Mouse (Mus musculus) gastrocnemius, adult 2 months (tissue): Measurements from ENCODE around the gene Stard13. TPM values are rescaled to one million over a fixed set of nuclear protein-coding genes. Genes with fewer than 3 reads are reported as not detected.

Experiments used
- DNase-seq: peaks from one replicate; pipeline ENCODE4 v3.0.0; 2022
- H3K27ac ChIP-seq: fragments of 200-600 bp; 2 replicates; pipeline ENCODE4 v1.8.1; 2022; ENCODE audit warnings: mild to moderate bottlenecking
- H3K4me3 ChIP-seq: fragments of 200-600 bp; 2 replicates; pipeline ENCODE4 v1.8.1; 2022; ENCODE audit warnings: mild to moderate bottlenecking, moderate library complexity
- CTCF ChIP-seq: fragments of 200-600 bp; IDR thresholded peaks from 2 replicates; pipeline ENCODE4 v1.8.1; 2022; ENCODE audit warnings: antibody characterized with exemption, mild to moderate bottlenecking, moderate library complexity
- intact Hi-C: fragments of 180-260 bp; cut with DNase I; formaldehyde crosslinking; loops from one replicate; pipeline ENCODE4 v1.15.1; 2025
- total RNA-seq, 2 experiments: library from RNA; stranded (reverse); gene quantifications; 2 replicates each; pipeline ENCODE4 v1.2.3; 2021

Gene Stard13
- total RNA-seq, 2 experiments from 2014 or later: 6.7 to 7.4 TPM

- Histone ChIP-seq H3K4me3 (no peak overlapping the region), H3K27ac (peak overlapping the region; percentile 43; the same call in 1 of the 2 replicates)
- no peak for DNase-seq
- intact Hi-C loops: no loop called here
- TF ChIP-seq CTCF: no peak
Observed at GRCm38 (mm10) chr5:151070896-151071295, 162.7 kb downstream of the Stard13 start.

- intact Hi-C loops: loop anchor here (10.0 kb wide), 1 partner anchor 295 kb away; no protein-coding TSS in a partner anchor
- TF ChIP-seq CTCF: no peak
- no peak overlapping the region for H3K4me3 ChIP-seq
- peak overlapping the region; percentile 46 for H3K27ac ChIP-seq
- no peak for DNase-seq
Observed at GRCm38 (mm10) chr5:151069569-151069968, 164.1 kb downstream of the Stard13 start.

DNA sequence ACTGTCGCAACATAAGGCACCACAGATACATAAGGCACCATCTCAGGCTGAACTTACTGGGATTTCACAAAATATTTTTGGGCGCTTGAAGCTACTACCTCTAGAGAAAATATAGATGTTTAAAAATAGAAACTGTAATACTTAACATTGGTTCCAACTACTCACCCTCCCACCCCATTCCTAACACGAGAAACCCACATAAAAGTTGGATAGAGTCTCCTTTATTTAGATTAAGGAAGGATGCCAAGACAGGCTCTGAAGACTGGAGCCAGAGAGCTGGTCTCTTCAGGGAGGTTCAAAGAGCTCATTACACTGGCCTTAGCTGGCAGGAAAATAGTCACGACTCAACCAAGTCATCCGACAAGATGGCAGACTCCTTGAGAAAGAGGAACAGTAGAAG lies 167.6 kb downstream of the Stard13 start:
- H3K27ac ChIP-seq: peak overlapping the region; percentile 76
- TF ChIP-seq CTCF: no peak
- intact Hi-C loops: loop anchor here (10.0 kb wide), 1 partner anchor 299 kb away; no protein-coding TSS in a partner anchor
- no peak for DNase-seq
- no peak overlapping the region for H3K4me3 ChIP-seq

- Histone ChIP-seq H3K4me3 (no peak overlapping the region), H3K27ac (peak overlapping the region; percentile 64)
- no peak for DNase-seq
- TF ChIP-seq CTCF: no peak
- intact Hi-C loops: loop anchor here (10.0 kb wide), 1 partner anchor 300 kb away; no protein-coding TSS in a partner anchor
Observed at GRCm38 (mm10) chr5:151065228-151065627, 168.4 kb downstream of the Stard13 start.

- no peak for DNase-seq
- intact Hi-C loops: loop anchor here (10.0 kb wide), 1 partner anchor 303 kb away; no protein-coding TSS in a partner anchor
- Histone ChIP-seq H3K27ac (no peak overlapping the region), H3K4me3 (no peak overlapping the region)
- TF ChIP-seq CTCF: peak; percentile 21; the same call in 1 of the 2 replicates
Observed at GRCm38 (mm10) chr5:151061942-151062341, 171.7 kb downstream of the Stard13 start.

GRCm38 (mm10) chr5:151060476-151060875 lies 173.2 kb downstream of the Stard13 start:
- intact Hi-C loops: loop anchor here (10.0 kb wide), 1 partner anchor 304 kb away; no protein-coding TSS in a partner anchor
- H3K27ac ChIP-seq: peak overlapping the region; percentile 63

GRCm38 (mm10) chr5:151059772-151060171 lies 173.9 kb downstream of the Stard13 start:
- TF ChIP-seq CTCF: no peak
- Histone ChIP-seq H3K4me3 (no peak overlapping the region), H3K27ac (peak overlapping the region; percentile 10; the same call in 1 of the 2 replicates)
- no peak for DNase-seq
- intact Hi-C loops: loop anchor here (5.0 to 10.0 kb wide), 2 partner anchors 68 to 305 kb away; no protein-coding TSS in a partner anchor

More at GRCm38 (mm10) chr5:151060476-151060875, 173.2 kb downstream of the Stard13 start:
- no peak for DNase-seq
- peak overlapping the region; percentile 33 for H3K4me3 ChIP-seq
- TF ChIP-seq CTCF: no peak

GRCm38 (mm10) chr5:151059352-151059751 lies 174.3 kb downstream of the Stard13 start:
- no peak overlapping the region for H3K4me3 ChIP-seq
- intact Hi-C loops: loop anchor here (5.0 kb wide), 1 partner anchor 68 kb away; no protein-coding TSS in a partner anchor
- DNase-seq: no peak
- no peak for TF ChIP-seq CTCF
- H3K27ac ChIP-seq: peak overlapping the region; percentile 10; the same call in 1 of the 2 replicates

DNA sequence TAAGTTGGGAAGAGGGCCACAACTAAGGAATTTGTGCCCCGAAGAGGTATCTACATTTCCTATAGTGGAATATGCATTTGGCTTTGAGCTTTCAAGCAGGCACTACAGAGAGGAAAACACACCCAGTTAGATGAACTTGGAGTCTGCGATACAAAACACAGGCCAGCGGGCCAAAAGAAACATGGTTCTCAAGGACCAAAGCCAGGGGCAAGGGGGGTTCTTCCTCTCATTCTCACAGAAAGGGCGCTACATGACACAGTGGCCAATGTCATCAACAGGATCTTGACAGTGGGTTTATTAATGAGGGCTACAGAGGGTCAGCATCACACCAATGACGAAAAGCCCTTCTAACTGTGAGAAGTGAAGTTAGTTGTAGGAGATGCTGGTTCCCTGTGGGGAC lies 175.9 kb downstream of the Stard13 start:
- Histone ChIP-seq H3K27ac (peak overlapping the region; percentile 78), H3K4me3 (no peak overlapping the region)
- DNase-seq: no peak
- no peak for TF ChIP-seq CTCF
- intact Hi-C loops: loop anchor here (5.0 kb wide), 1 partner anchor 70 kb away; no protein-coding TSS in a partner anchor

DNA sequence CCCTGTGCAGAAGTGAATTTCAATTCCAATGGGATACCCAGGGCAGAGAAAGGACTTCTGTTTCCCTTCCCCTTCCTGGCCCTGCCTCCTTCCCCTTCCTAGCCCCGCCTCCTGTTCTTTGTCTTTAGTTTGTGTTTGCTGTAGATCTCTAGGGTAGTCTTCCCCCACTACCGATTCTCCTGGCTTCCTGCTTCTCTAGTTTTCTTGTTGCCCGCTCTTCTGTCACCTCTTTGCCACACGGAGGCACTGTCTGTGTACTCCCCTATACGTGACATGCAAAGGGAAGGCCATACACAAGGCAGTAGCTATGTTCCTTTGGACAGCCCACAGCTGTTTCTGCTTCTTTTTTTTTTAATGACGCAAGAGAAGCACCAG lies 176.7 kb downstream of the Stard13 start:
- H3K4me3 ChIP-seq: peak overlapping the region; percentile 3; the same call in 1 of the 2 replicates
- H3K27ac ChIP-seq: peak overlapping the region; percentile 78
- no peak for TF ChIP-seq CTCF
- intact Hi-C loops: loop anchor here (5.0 kb wide), 1 partner anchor 70 kb away; no protein-coding TSS in a partner anchor
- no peak for DNase-seq

DNA sequence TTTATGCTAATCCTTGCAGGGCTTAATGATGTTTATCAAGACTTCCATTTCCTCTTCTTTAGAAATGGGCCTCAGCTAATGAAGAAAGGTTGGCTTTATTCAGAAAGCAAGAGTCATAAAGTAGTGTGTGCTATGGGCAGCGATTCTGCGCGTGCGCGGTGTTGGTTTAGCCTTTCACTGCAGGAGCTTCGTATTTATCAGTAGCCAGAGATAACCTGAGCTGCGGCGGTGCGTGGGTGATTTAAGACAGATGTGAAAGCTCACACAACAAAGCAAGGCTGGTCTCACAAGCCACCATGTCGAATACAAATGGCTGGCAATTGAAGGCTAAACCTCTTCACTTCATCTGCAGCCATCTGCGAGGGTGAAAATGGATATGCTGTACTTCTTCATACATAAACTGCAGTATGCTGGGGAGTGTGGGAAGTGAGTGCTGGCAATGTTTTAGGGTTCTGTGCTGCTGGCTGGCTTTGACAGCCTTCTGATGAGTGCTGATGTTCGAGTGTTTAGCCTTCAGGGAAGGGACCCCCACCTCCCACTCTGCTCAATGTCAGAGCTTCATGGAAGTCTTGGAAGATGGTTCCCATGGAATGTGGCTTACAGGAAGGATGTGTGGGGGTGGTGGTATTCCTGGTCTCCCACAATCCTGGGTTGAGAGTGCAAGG lies 177.2 kb downstream of the Stard13 start:
- TF ChIP-seq CTCF: no peak
- intact Hi-C loops: loop anchor here (5.0 kb wide), 1 partner anchor 71 kb away; no protein-coding TSS in a partner anchor
- Histone ChIP-seq H3K27ac (peak overlapping the region; percentile 78), H3K4me3 (no peak overlapping the region)
- no peak for DNase-seq

DNA sequence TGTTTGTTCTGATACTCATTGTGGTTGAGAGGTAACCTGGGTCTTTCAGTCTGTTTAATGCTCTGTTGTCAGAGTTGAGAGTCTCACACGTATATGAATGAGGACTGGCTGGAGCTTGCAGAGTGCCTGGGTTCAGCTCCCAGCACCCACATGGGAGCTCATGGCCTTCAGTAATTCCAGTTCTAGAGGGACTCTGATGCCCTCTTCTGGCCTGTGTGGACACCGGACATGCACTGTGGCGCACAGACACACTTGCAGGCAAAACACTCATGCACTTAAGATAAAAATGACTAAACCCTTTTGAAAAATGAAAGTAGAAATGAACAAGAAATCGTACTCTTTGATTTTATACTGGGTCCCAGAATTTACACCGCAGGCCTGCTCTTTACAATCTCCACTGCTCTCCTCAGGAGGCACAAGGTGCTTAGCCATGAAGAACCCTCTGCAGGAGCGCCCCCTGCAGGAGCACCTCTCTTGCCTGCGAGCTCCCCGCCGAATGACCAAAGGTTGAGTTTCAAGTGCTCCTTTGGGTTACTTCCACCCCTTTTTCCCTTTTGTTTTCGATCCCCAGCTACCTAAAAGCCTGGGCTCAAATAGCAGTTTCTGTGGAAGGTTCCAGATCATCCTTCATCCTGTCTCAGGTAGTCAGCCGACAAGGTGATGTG lies 178.1 kb downstream of the Stard13 start:
- H3K4me3 ChIP-seq: no peak overlapping the region
- no peak for TF ChIP-seq CTCF
- DNase-seq: no peak
- intact Hi-C loops: loop anchor here (5.0 kb wide), 1 partner anchor 72 kb away; no protein-coding TSS in a partner anchor
- peak overlapping the region; percentile 78 for H3K27ac ChIP-seq

GRCm38 (mm10) chr5:151054743-151055114 lies 178.9 kb downstream of the Stard13 start:
- no peak for DNase-seq
- intact Hi-C loops: loop anchor here (5.0 kb wide), 1 partner anchor 73 kb away; no protein-coding TSS in a partner anchor
- peak overlapping the region; percentile 63 for H3K27ac ChIP-seq
- TF ChIP-seq CTCF: no peak
- no peak overlapping the region for H3K4me3 ChIP-seq
